Mouse (Mus musculus) colon, adult 2 months (tissue): Measurements from ENCODE around the gene Adamts7. TPM values are rescaled to one million over a fixed set of nuclear protein-coding genes. Genes with fewer than 3 reads are reported as not detected.

Source experiments
- polyA plus RNA-seq: library from polyadenylated mRNA; depleted of rRNA; stranded (reverse); fragments of >200 nt; gene quantifications from 2 replicates; pipeline ENCODE4 v1.2.3, GENCODE M21; 2012; rRNA removed

Adamts7 gene
- 9.5 and 10.3 TPM in 2 replicates for polyA plus RNA-seq

GRCm38 (mm10) chr9:90162926-90163748, at the start of gene Adamts7:
Adamts7 (plus strand) TSS chr9:90163069.

GRCm38 (mm10) chr9:90114567-90115307, 48.1 kb upstream of the Adamts7 start, which contains the start of gene Morf4l1:
Morf4l1 (minus strand) TSS chr9:90114774.

Other genes with a start within 250 kb of the Adamts7 start
- gene Ctsh, start 108.9 kb upstream of the Adamts7 start, polyA plus RNA-seq: 49.8 and 58.2 TPM in 2 replicates
- 33.7 and 49.2 TPM in 2 replicates for gene Morf4l1, start 48.3 kb upstream of the Adamts7 start, polyA plus RNA-seq
- gene Tbc1d2b, start 107.7 kb downstream of the Adamts7 start, polyA plus RNA-seq: 21.3 and 23.5 TPM in 2 replicates